Mouse (Mus musculus) megakaryocyte progenitor cell, adult 5-6 weeks (primary cell): ENCODE results near the gene Edem2. TPM values are rescaled to one million over a fixed set of nuclear protein-coding genes. Genes with fewer than 3 reads are reported as not detected.

Experiments
- total RNA-seq, 2 experiments: library from RNA; stranded (forward) in 1 of 2; stranded (reverse) in 1 of 2; fragments of 157-497, 149-512 nt in 1 of 2; fragments of 200-1000 nt in 1 of 2; gene quantifications; 2 replicates each; pipeline versions ENCODE4 v1.2.3 to v1.2.4; 2015 to 2017

Edem2 gene
- total RNA-seq, 2 experiments from 2014 or later: 55.0 to 70.9 TPM

Other genes with a start within 250 kb of the Edem2 start
- 3.6 and 8.0 TPM in 2 replicates for gene Acss2, start 211.5 kb downstream of the Edem2 start, total RNA-seq (2015)
- 3.0 and 6.5 TPM in 2 replicates for gene Acss2, start 211.5 kb downstream of the Edem2 start, total RNA-seq (2017)
- gene Ggt7, start 211.2 kb downstream of the Edem2 start, total RNA-seq (2015): not detected in 2 replicates
- gene Ggt7, start 211.2 kb downstream of the Edem2 start, total RNA-seq (2017): not detected in 2 replicates
- gene Gss, start 136.7 kb downstream of the Edem2 start, total RNA-seq (2015): 9.9 and 12.2 TPM in 2 replicates
- gene Gss, start 136.7 kb downstream of the Edem2 start, total RNA-seq (2017): 13.4 and 18.2 TPM in 2 replicates
- 0.07 TPM in 1 of 2 replicates, not detected in the other for gene Myh7b, start 118.3 kb downstream of the Edem2 start, total RNA-seq (2015)
- not detected in 2 replicates for gene Myh7b, start 118.3 kb downstream of the Edem2 start, total RNA-seq (2017)
- gene Trpc4ap, start 37.1 kb downstream of the Edem2 start, total RNA-seq (2015): 59.0 and 62.9 TPM in 2 replicates
- 73.1 and 89.6 TPM in 2 replicates for gene Trpc4ap, start 37.1 kb downstream of the Edem2 start, total RNA-seq (2017)
- gene Gm17581, start 6.4 kb upstream of the Edem2 start, total RNA-seq (2015): not detected in 2 replicates
- gene Gm17581, start 6.4 kb upstream of the Edem2 start, total RNA-seq (2017): not detected in 2 replicates
- 0.89 TPM in 1 of 2 replicates, not detected in the other for gene Procr, start 21.6 kb upstream of the Edem2 start, total RNA-seq (2015)
- gene Procr, start 21.6 kb upstream of the Edem2 start, total RNA-seq (2017): 3.1 and 6.1 TPM in 2 replicates
- not detected in 2 replicates for gene Mmp24, start 45.9 kb upstream of the Edem2 start, total RNA-seq (2015)
- gene Mmp24, start 45.9 kb upstream of the Edem2 start, total RNA-seq (2017): under 0.01 TPM in 1 of 2 replicates, not detected in the other
- gene BC029722, start 90.0 kb upstream of the Edem2 start, total RNA-seq (2015): 13.2 and 18.8 TPM in 2 replicates
- 13.2 and 14.8 TPM in 2 replicates for gene BC029722, start 90.0 kb upstream of the Edem2 start, total RNA-seq (2017)
- gene Eif6, start 97.5 kb upstream of the Edem2 start, total RNA-seq (2015): 261 and 264 TPM in 2 replicates
- 58.5 and 84.7 TPM in 2 replicates for gene Eif6, start 97.5 kb upstream of the Edem2 start, total RNA-seq (2017)
- not detected in 2 replicates for gene Fam83c, start 105.4 kb upstream of the Edem2 start, total RNA-seq (2015)
- not detected in 2 replicates for gene Fam83c, start 105.4 kb upstream of the Edem2 start, total RNA-seq (2017)
- 39.6 and 40.4 TPM in 2 replicates for gene Uqcc1, start 200.8 kb upstream of the Edem2 start, total RNA-seq (2015)
- gene Uqcc1, start 200.8 kb upstream of the Edem2 start, total RNA-seq (2017): 51.5 and 55.1 TPM in 2 replicates
- gene Gm15557, start 211.3 kb upstream of the Edem2 start, total RNA-seq (2015): not detected in 2 replicates
- not detected in 2 replicates for gene Gm15557, start 211.3 kb upstream of the Edem2 start, total RNA-seq (2017)
- gene Gdf5, start 215.9 kb upstream of the Edem2 start, total RNA-seq (2015): not detected in 2 replicates
- gene Gdf5, start 215.9 kb upstream of the Edem2 start, total RNA-seq (2017): not detected in 2 replicates
- gene Cep250, start 227.0 kb upstream of the Edem2 start, total RNA-seq (2015): 9.6 and 12.7 TPM in 2 replicates
- gene Cep250, start 227.0 kb upstream of the Edem2 start, total RNA-seq (2017): 30.7 and 44.6 TPM in 2 replicates